Mouse (Mus musculus) cerebellum, adult 9-10 months (tissue): Measurements from ENCODE around the gene Pkd2.
"Not testable (repeated sequence)": the region's sequence is repeated elsewhere in the genome, so short reads cannot be mapped to it uniquely, and the experiment has no call there.

Experiments
- DNase-seq: peaks from one replicate; pipeline ENCODE4 v3.0.0; 2022

The Pkd2 gene

DNA sequence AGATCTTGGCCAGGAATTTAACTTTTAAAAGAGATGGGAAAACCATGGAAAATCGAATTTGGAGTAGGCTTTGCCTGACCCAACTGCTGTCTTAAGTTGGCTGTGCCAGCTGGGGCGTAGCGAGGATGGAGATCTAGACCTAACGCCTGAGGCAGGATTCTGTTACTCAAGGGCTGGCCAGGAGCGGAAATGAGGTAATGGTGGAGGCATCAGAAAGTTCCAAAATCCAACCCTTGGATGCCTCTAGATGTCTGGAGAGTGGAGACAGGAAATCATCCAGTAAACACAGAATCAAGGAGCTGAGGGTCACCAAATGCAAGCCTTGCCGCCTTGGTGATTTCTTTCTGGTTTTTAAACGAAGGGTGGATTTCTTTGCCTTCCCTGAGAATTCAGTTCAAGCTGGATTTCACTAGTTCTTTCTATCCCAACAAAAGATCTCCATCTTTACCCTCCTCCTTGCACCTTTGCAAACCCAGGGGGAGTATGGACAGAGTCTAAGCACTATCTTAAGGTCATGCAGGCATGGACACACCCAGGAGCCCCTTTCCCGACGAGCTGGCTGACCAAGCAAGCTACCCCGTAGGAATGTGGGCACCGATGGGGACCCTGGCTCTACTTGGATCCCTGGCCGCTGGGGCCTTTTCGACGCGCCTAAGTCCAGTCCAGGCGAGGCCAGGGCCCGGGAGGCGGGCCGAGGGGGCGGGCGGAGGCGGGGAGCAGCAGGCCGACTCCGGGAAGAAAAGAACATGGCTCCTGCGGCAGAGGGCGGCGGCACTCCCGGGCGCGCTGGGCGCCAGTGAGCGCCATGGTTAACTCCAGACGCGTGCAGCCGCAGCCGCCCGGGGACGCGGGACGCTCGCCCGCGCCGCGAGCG lies at the start of gene Pkd2:
TSS of gene Pkd2 (plus strand) at position 619 of the 874 bp plus-strand sequence.
- peak; percentile 75 for DNase-seq

DNA sequence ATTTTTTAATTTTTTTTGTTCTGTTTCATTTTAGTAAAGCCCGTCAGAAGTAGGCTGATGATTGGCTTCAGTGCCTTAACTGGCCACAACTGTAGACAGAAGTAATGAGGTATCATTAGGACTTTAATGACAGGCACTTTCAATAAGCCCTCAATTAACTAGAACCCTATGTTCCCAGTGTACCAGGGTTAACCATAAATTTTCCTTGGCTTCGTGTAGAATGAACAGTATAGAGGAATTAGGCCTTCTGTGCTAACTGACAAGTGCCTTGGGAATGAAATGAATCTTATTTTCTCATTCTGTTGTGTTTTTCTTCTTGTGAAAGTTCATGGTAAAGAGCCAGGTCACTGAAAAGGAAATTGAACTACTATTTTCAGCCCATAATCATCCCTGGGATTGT lies 43.3 kb upstream of the Pkd2 start:
- no peak for DNase-seq

DNA sequence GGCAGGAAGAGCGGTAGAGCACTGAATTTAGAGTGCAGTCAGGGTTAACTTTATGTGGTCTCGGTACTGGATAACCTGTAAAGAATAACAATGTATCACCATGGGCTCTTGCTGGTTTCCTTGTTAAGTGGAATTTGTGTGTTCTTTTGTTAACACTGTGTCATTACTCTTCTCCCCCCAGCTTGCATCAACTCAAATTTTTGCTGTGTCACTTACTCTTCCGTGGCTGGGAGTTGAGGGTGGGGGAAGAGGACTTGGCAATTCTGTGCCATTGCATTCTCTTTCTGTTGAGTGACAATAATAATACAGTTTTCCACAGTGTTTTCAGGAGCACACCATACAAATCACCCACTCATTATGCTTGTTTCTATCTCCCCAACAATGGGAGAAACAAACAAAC lies 42.2 kb upstream of the Pkd2 start:
- DNase-seq, result no peak

DNA sequence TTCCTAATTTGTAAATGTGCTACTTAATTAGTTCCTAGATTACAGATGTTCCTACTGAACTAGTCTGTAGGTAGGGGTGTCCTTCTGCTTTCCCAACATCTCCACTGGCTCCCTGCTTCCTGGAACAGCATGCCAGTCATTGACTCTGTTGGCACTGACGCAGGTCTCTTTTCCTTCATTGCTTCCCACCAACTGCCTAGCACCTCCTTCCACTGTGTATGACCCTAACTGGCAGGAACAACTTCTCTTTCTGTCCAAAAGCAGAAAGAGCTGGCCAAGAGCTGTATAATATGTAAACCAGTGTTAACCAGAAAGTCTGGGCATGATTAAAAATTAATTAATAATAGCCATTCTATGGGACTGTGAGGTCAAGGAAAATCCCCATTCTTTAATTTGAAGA lies 41.5 kb upstream of the Pkd2 start:
- DNase-seq, result no peak

DNA sequence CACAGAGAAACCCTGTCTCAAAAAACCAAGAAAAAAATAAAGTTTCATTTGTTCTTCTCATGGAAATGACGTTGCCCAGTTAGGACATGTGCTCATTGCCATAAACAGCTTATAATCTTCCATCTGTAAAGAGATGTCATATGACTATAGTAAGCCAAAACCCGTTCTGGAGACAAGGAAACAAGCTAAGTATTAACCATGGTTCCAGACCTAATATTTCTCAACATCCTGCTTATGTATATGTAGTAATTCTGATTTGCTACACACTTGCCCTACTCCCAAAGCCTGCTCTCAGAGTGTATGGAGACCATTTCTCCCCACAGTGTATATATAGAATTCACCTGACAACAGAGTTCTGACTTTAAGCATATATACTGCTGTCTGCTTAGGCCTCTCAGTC lies 37.2 kb upstream of the Pkd2 start:
- no peak for DNase-seq

DNA sequence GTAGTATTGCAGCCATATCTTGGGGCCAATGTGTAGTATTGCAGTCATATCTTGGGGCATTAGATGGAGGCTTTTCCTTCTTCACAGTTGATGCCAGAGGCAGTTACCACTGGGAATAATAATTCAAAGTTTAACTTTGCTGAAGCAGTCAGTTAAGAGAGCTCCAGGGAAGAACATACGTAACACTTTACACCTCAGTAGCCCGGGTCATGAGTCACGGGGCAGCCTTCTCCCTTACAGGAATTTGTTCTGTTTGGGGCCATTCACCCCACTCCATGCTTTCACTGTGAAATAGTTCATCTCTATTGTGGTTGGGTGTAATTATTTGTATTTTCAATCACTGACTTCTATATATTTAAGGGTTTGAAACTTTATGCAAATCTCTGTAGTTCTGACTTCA lies 35.4 kb upstream of the Pkd2 start:
- DNase-seq, result no peak

DNA sequence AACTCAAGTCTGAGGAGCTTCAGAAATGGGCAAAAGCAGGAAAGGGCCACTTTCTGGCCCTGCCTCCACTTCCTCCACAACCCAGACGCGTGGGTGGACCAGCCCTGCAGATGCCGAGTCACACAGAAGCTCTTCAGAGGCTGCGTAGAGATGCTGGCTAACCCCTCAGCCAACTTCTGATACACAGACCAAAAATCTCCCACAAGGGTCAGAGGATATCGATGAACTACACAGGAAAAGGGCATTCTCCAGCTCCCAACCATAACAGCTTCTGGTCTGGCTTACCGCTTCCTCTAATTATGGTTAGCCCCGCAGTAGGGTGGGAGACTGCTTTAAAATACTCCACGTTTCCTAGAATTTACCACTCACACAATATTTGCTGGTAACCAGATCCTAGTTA lies 33.3 kb upstream of the Pkd2 start:
- no peak for DNase-seq

DNA sequence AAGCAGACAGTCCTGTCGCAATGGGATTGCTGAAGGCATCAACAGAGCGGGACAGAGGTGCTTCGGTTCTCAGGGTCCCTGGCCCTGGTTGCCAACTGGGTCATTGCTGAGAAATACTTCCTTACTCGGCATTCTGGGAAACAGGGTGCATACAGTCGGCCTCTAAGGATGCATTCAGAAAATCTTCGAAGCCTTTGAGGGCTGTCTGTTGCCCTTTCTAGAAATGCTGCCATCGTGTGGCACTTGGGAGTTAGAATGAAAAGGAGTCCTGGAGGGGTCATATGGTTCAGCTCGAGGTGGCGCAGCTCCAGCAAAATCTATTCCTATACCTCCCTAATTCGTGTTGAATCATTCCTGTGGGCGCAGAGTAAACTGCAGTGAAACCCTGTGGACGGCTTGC lies 26.4 kb upstream of the Pkd2 start:
- no peak for DNase-seq

DNA sequence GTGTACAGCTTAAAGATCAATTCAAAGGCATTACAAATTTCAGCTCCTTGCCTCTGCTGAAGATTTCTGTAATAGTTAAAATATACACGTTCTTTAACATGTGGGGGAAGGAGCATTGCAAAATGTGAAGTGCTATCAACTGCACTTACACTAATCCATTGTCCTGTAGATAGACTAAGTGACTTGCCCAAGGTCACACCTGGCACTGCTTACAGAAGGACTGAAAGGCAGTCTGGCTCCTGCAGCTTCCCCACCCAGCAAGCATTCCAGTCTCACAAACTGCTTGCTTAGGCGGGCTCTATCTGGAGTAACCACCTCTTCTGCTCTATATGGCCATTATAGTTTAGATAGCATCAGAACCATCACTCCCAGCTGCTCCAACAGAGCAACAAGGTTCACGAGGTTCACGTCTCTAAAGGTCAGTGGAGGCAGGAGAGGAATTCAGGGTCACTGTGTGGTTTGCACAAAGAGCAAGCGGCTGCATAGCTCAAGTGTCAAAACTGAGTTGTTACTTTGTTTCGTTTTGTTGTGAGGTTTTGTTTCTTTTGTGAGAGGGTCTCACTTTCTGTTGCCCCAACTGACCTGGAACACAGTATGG lies 25.2 kb upstream of the Pkd2 start:
- DNase-seq, result no peak

DNA sequence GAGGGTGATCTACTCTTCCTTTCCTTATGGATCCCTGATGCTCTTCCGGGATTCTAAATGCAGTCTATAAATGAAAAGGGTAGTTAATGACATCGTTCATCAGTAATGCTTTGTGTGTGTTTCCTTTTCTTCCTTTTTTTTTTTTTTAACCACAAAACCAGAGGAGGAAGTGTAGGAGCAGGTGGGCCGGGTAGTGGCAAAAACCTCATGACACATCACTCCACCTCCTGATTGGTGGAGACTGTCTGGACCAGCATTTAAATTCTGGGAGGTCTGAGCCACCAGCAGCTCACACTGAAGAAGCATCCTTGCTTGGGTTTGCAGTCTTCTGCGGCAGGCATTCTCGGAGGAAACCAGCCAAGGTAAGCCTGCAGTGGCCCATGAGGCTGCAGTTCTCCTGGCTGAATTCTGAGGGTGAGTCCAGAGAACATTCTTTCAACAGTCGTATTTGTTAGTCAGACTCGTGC lies 24.4 kb upstream of the Pkd2 start, which contains the start of gene Spp1:
TSS of gene Spp1 (plus strand) at position 284 of the 467 bp plus-strand sequence.
- no peak for DNase-seq

DNA sequence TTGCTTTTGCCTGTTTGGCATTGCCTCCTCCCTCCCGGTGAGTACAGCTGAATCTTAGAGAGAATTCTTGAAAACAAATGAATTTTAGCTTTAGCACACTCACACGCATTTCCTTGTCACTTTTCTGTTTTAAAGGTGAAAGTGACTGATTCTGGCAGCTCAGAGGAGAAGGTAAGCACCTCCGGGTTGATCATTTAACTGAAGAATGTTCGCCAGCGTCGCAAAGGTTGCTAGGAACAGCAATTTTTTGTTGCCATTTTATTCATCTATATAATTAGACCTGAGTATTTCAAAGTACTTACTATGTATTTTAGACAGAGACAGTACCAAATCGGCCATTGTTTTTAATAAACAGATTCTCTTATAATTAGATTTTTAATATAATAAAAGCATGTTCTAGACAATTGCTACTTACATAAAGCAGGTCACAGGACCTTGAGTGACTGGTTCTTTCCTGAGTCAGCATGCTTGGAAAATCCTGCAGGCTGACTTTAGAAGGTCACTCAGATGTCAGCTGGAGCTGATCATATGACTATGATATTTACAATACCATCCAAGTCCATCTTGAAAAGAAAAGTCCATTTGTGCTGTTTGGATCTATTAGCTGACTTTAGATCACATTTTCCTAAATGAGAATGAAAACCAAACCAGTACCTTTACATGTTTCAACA lies 22.7 kb upstream of the Pkd2 start:
- DNase-seq, result no peak

DNA sequence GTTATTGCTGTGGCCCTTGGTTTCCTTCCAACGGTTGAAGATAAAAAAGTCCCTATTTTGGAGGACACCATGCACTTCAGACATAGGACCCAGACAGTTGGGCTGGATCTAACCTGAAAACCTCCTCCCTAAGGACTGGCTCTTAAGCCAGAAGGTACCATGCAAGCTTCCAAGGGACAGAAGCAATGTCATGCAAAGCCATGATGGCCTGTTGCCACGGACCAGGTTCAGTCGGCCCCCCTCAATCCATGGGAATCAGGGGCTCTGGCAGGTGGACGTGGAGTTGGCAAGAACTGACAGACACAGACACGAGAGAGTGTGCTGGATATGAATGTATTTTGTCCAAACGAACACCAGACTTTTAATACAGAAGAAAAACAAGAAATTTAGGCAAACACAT lies 16.9 kb upstream of the Pkd2 start:
- DNase-seq, result no peak

DNA sequence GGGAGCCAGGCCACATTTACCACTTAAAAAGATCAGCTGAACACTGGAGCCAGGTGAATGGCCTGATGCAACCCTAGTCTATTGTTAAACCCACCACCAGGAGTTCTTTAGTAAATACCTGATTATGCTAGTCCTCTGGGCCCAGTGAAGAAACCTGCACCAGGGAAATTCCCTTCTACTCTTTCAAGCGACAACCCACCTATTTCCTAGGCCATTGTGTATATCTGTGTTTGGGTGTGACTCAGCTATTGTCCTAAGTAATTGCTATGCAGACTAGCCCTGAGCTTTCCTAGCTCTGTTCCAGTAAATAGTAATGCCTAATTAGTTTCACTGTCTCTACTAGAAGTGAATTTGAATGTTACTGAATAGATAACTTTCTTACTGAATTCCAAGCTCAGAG lies 16.4 kb upstream of the Pkd2 start:
- no peak for DNase-seq

DNA sequence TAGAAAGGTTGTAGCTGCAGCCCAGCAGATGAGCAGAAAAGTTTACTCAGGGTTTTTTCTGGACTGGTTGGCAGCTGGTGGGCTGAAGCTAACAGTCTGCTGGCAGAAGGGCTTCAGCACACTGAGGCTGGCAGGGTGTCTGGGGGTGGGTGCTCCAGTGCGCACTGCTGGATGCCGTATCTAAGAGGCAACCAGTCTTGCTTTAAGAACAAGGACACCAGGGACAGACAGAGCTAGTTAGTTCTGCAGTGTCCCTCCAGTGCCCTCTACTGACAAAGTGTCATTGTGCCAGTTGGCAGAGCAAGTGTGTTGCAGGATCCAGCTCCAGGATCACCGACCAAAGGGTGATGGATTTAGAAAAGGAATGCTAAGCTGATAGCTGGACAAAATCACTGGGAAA lies 13.1 kb upstream of the Pkd2 start:
- DNase-seq, result peak; percentile 71

DNA sequence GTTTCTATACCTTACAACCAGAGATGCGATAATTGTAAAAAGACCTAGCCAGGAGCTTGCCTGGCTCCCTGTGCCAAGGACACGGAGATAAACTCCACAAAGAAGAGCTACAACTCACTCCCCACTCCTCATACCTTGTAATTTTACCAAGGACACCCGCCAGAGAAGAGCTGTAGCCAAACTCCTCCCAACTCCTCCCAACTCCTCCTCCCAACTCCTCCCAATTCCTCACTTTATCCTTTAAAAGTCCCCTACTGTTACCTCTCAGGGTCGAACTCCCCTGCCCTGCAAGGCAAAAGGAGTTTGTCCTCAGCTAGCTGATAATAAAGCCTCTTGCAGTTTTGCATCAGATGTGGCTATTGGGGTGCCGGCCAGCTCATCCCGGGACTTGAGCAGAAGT lies 10.9 kb upstream of the Pkd2 start:
- not testable (repeated sequence) for DNase-seq

DNA sequence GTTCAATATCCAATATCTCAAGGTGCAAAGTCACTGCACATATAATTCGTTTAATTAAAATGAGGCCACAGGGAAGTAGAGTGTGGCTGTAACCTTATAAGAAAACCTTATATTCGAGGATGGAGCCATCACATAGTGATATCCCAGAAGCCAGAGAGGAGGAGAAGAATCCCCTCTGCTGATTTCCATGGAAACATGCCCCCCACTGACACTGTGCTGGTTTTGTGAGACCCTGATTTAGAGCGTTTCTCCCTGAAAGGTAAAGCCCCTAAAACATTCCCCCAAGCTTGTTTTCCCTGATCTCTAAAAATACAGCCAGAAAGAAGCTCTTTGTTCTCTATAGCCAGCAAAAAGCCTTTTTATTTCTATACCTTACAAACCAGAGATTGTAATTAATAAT lies 9.8 kb upstream of the Pkd2 start:
- no peak for DNase-seq

DNA sequence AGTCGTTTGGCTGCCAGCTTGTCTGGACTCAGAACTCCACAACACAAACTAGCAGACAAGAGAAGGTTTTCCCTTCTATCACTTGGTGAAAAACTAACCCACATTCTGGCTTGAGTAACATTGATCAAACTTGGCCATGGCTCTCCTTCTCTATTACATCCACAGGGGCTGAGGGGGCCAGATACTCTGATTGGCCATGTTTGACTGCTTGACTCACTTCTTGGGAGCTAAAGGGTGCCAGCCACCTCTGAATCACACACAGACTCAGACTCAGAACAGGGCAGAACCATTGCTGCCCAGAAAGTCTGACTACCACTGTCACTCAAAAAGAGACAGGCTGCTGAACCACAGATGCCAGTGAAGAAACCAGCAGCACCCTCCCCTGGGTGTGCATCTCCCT lies 6.2 kb upstream of the Pkd2 start:
- no peak for DNase-seq

DNA sequence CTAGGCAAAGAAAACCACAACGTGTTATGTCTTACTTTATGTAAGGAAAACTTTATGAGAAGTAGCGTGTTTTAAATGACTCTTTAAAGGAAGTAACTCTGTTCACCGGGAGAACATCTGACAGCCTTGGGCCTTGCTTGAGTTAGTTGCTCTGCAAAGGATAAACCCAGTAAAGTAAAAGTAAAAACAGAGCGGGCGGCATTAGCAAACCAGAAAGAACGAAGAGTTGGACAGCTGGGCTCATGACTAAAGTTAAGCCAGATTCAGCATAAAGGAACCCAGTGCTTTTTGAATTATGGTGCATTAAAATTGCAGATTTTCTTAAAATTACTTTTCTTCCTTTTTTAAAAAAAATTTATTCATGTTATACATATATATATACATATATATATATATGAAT lies 4.7 kb upstream of the Pkd2 start:
- DNase-seq, result no peak

DNA sequence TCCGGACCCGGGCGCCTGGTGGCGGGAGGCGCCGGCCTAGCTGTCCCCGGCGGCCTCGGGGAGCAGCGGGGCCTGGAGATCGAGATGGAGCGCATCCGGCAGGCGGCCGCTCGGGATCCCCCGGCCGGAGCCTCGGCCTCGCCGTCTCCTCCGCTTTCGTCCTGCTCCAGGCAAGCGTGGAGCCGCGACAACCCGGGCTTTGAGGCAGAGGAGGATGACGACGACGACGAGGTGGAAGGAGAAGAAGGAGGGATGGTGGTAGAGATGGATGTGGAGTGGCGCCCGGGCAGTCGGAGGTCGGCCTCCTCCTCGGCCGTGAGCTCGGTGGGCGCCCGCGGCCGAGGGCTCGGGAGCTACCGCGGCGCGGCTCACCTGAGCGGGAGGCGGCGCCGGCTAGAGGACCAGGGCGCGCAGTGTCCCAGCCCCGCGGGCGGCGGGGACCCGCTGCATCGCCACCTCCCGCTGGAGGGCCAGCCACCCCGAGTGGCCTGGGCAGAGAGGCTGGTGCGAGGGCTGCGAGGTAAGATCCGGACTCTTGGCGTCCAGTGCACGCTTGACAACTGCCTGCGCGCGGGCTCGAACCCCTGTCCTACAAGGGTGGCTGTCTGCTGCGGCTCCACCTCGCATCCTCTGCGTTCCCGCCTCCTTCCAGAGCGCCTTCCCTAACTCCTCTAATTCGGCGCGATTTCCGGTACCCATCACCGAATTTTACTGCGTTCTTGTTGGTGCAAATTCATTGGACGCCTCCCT lies 631 bp downstream of the Pkd2 start:
- peak; percentile 76 for DNase-seq

DNA sequence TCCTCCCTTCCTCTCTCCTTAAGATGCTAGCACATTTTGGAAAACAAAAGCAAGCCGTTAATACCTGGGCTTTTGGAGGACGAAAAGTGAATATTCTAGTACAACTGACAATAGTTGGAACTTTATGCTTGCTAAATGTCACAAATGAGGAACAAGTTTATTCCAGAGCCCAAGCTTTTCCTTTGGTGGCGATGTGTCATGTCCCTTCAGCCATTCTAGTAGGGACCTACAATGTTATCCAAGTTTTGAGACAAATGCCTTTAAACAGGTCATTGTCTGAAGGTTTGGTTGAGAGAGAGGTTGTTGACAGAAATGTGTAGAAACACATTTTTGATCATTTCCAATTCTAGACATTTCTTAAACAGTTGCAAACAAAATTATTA lies 1.2 kb downstream of the Pkd2 start:
- DNase-seq, result no peak

DNA sequence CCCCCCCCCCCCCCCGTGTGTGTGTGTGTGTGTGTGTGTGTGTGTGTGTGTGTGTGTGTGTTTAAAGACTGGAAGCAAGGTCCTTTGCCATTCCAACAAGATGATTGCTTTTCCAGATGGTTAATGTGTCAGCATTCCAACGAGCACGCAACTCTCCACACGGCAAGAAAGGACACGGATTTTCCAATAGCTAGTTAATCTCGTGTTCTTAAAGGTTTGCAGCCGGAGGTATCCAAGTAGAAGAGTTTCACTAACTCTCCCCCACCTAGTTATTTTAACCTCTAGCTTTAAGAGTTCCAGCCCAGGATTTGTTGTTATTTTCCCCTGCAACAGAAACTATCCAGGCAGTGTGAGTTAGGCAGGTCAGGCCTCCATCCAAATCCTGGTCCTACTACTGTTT lies 1.6 kb downstream of the Pkd2 start:
- no peak for DNase-seq

DNA sequence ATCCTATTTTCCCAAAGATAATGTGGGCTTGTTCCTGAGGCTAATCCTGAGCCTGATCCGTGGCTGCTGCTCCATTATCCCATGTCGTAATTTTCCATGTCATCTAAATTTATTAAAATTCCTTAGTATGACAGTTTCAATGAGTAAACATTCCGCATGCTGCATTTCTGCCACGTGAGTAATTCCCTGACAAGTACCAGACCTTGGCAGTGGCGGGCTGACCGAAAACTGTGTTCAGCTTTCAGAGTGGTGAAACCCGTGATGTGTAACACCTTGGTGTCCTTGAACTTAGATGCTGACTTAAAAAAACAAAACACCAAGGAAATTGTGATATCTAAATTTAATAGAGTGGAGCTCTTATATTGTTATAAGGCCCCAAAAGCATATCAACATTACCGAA lies 6.0 kb downstream of the Pkd2 start:
- no peak for DNase-seq

DNA sequence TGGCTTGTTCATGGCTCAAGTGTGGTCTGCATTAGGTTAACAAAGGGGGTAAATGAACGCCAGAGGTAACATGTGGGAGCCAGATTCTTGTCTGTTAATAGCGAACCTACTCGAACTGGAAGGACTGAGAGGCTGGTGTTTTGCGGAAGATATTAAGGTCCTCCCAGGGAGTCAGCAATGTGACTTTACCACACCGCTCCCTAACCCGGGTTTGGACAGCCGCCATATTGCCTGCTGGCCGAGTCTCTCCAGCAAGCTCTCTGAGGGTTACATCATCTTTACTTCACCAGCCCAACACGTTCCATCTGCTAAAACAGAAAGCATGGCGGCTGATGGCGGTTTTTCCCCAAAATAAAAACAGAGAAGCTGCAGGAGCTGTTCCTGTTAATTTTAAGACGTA lies 6.5 kb downstream of the Pkd2 start:
- DNase-seq, result peak; percentile 84
